Mouse (Mus musculus): ENCODE measurements at regions not wholly inside any gene's neighbourhood (a gene's known extent, or its start where the extent isn't known, plus 50 kb on each side); places are given as distances from the start of the nearest gene placed in this dataset.
A peak's percentile ranks its signal among the peaks of the same experiment; 100 is the strongest.

- no peak for DNase-seq (ENCODE audit: low read depth)
Observed at GRCm38 (mm10) chr3:41365145-41365830, 190.2 kb upstream of the Jade1 start.

- DNase-seq (ENCODE audit: low read depth): no peak
Observed at GRCm38 (mm10) chr3:41363947-41364346, 191.6 kb upstream of the Jade1 start.

GRCm38 (mm10) chr3:41360231-41360630 lies 195.3 kb upstream of the Jade1 start:
- DNase-seq (ENCODE audit: low read depth): no peak

GRCm38 (mm10) chr3:41359458-41359857 lies 196.1 kb upstream of the Jade1 start:
- DNase-seq (ENCODE audit: low read depth): no peak

- no peak for DNase-seq (ENCODE audit: low read depth)
Observed at GRCm38 (mm10) chr3:41353021-41353420, 202.5 kb upstream of the Jade1 start.

- no peak for DNase-seq (ENCODE audit: low read depth)
Observed at GRCm38 (mm10) chr3:41351786-41352185, 203.7 kb upstream of the Jade1 start.

- no peak for DNase-seq (ENCODE audit: low read depth)
Observed at GRCm38 (mm10) chr3:41351091-41351685, 204.3 kb upstream of the Jade1 start.

GRCm38 (mm10) chr3:41350331-41350730 lies 205.2 kb upstream of the Jade1 start:
- no peak for DNase-seq (ENCODE audit: low read depth)

GRCm38 (mm10) chr3:41348795-41349194 lies 206.7 kb upstream of the Jade1 start:
- DNase-seq (ENCODE audit: low read depth): peak; percentile 6

- no peak for DNase-seq (ENCODE audit: low read depth)
Observed at GRCm38 (mm10) chr3:41346863-41347262, 208.7 kb upstream of the Jade1 start.

- DNase-seq (ENCODE audit: low read depth): no peak
Observed at GRCm38 (mm10) chr3:41343431-41343830, 212.1 kb upstream of the Jade1 start.

- no peak for DNase-seq (ENCODE audit: low read depth)
Observed at GRCm38 (mm10) chr3:41332481-41332880, 223.1 kb upstream of the Jade1 start.

GRCm38 (mm10) chr3:41330356-41330755 lies 225.2 kb upstream of the Jade1 start:
- DNase-seq (ENCODE audit: low read depth): no peak

- DNase-seq (ENCODE audit: low read depth): no peak
Observed at GRCm38 (mm10) chr3:41328828-41329227, 226.7 kb upstream of the Jade1 start.

- no peak for DNase-seq (ENCODE audit: low read depth)
Observed at GRCm38 (mm10) chr3:41326211-41327104, 229.1 kb upstream of the Jade1 start.

GRCm38 (mm10) chr3:41321808-41322207 lies 233.7 kb upstream of the Jade1 start:
- no peak for DNase-seq (ENCODE audit: low read depth)

GRCm38 (mm10) chr3:41319214-41319856 lies 236.2 kb upstream of the Jade1 start:
- no peak for DNase-seq (ENCODE audit: low read depth)

- no peak for DNase-seq (ENCODE audit: low read depth)
Observed at GRCm38 (mm10) chr3:41318232-41319131, 235.6 kb upstream of the Pgrmc2 start.

GRCm38 (mm10) chr3:41317170-41317569 lies 234.3 kb upstream of the Pgrmc2 start:
- DNase-seq (ENCODE audit: low read depth): no peak

- no peak for DNase-seq (ENCODE audit: low read depth)
Observed at GRCm38 (mm10) chr3:41312492-41312891, 229.6 kb upstream of the Pgrmc2 start.

- no peak for DNase-seq (ENCODE audit: low read depth)
Observed at GRCm38 (mm10) chr3:41307400-41308028, 224.7 kb upstream of the Pgrmc2 start.

Measured in c-Kit-positive CD71-positive TER-119-negative erythroid progenitor cells, embryonic 14.5 days (primary cell).